Comparison of ENCODE assay signal across 8 mouse cellular contexts in the genomic region with DNA sequence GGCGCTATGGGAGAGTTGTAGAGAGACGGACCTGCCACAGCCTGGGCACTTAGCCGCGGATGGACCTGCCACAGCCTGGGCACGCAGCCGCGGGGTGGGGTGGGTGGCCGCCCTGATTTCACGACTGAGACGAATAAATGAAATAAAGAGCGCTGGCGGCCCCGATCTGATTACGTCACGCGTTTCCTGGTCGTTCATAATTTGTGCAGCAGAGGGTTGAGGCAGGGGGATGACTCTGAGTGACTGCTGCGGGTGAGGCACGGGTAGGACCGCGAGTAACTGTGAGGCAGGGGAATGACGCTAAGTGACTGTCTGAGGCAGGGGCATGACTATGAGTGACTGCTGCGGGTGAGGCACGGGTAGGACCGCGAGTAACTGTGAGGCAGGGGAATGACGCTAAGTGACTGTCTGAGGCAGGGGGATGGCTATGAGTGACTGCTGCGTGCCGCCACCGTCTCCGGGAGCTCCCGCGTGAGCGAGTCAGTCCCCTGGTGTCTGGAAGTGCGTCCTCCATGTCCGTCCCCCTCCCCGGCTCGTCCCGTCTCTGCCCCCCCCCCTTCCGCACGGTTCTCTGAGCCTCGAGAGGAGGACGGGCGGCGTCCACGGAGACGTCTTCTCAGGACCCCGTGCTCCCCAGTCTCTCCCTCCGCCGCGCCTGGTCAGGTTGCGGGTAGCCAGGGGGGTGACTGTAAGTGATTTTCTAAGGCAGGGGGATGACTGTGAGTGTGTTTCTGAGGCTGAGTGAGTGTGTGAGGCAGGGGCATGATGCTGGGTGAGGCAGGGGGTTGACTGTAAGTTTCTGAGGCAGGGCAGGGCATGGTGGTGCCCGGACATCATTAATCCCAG. TPM values are rescaled to one million over a fixed set of nuclear protein-coding genes. Genes with fewer than 3 reads are reported as not detected.
DNase-seq lines count a peak whose midpoint lies in the region; ATAC-seq and TF ChIP-seq lines count a peak whose summit lies in the region.

No protein-coding gene starts in this region.

- peak; percentile 33; the same call in 1 of the 2 replicates for TF ChIP-seq POLR2A in bone marrow, adult 2 months (IDR thresholded peaks at IDR 0.05; ENCODE audit: borderline replicate concordance, control insufficient read depth, low read depth, low read length)
- no peak for TF ChIP-seq POLR2A in limb, embryonic 14.5 days (IDR thresholded peaks at IDR 0.05; ENCODE audit: borderline replicate concordance, extremely low read depth, insufficient read depth, insufficient read length)
- no peak for TF ChIP-seq POLR2A in testis, adult 2 months (IDR thresholded peaks at IDR 0.05; ENCODE audit: control insufficient read depth, low read depth, low read length)

- H3K4me1 ChIP-seq in bone marrow, adult 2 months (ENCODE audit: control insufficient read depth, insufficient read depth, low read length) = peaks cover 8% of the 10 kb centered on the region; the same call in 1 of the 2 replicates
- peaks cover 10% of the 10 kb centered on the region for H3K4me1 ChIP-seq in hindbrain, embryonic 13.5 days (replicated peaks)
- no peaks in the 10 kb centered on the region for H3K4me1 ChIP-seq in limb, embryonic 14.5 days (ENCODE audit: control insufficient read depth, insufficient read depth, low read length)
- peaks cover 2% of the 10 kb centered on the region; the same call in 1 of the 2 replicates for H3K4me1 ChIP-seq in midbrain, embryonic 16.5 days (ENCODE audit: control insufficient read depth, insufficient read depth, low read length)
- H3K4me1 ChIP-seq in testis, adult 2 months (ENCODE audit: control insufficient read depth, insufficient read depth, low read length) = peaks cover 23% of the 10 kb centered on the region

- WGBS in bone marrow, adult 2 months = 1% methylated on average over 50 of the region's 53 CpGs
- WGBS in hindbrain, embryonic 13.5 days = under 1% methylated on average over 44 of the region's 53 CpGs
- WGBS in limb, embryonic 14.5 days = under 1% methylated on average over 40 of the region's 53 CpGs
- under 1% methylated on average over 48 of the region's 53 CpGs for WGBS in midbrain, embryonic 16.5 days

- DNase-seq in layer of hippocampus, postnatal 10 days (ENCODE audit: low spot score in 2 of 2) = peak; percentile 52 to 60
- no peak for DNase-seq in layer of hippocampus, postnatal 36 days
- DNase-seq in limb, embryonic 14.5 days (ENCODE audit: low spot score) = peak; percentile 31

- no peak for TF ChIP-seq CTCF in bone marrow, adult 2 months (IDR thresholded peaks at IDR 0.05; ENCODE audit: control insufficient read depth, insufficient read depth, low read length)
- no peak for TF ChIP-seq CTCF in testis, adult 2 months (IDR thresholded peaks at IDR 0.05; ENCODE audit: control insufficient read depth, insufficient read depth, insufficient replicate concordance, low read depth, low read length)

- no peaks in the 10 kb centered on the region for H3K9me3 ChIP-seq in hindbrain, embryonic 13.5 days
- no peaks in the 10 kb centered on the region for H3K9me3 ChIP-seq in limb, embryonic 14.5 days (ENCODE audit: control insufficient read depth, low read length)
- H3K9me3 ChIP-seq in midbrain, embryonic 16.5 days (replicated peaks; ENCODE audit: control insufficient read depth, low read length, poor library complexity, severe bottlenecking) = no peaks in the 10 kb centered on the region

- H3K27me3 ChIP-seq in hindbrain, embryonic 13.5 days = no peaks in the 10 kb centered on the region
- peaks cover 11% of the 10 kb centered on the region for H3K27me3 ChIP-seq in limb, embryonic 14.5 days (ENCODE audit: control insufficient read depth, insufficient read depth, low read length)
- no peaks in the 10 kb centered on the region for H3K27me3 ChIP-seq in midbrain, embryonic 16.5 days (ENCODE audit: control insufficient read depth, insufficient read depth, low read depth, low read length)
- no peaks in the 10 kb centered on the region for H3K27me3 ChIP-seq in testis, adult 2 months (ENCODE audit: control insufficient read depth, insufficient read depth, low read length)

- ATAC-seq in erythroid progenitor cell, adult 5-6 weeks (replicated peaks; ENCODE audit: low FRiP score, poor library complexity, severe bottlenecking) = peak; percentile 40; the same call in 1 of the 2 replicates
- peak; percentile 12 for ATAC-seq in hindbrain, embryonic 13.5 days (ENCODE audit: low FRiP score)
- no peak for ATAC-seq in limb, embryonic 14.5 days (ENCODE audit: low FRiP score, low read depth)
- ATAC-seq in midbrain, embryonic 16.5 days = peak; percentile 11

- no peaks in the 10 kb centered on the region for H3K36me3 ChIP-seq in hindbrain, embryonic 13.5 days
- no peaks in the 10 kb centered on the region for H3K36me3 ChIP-seq in limb, embryonic 14.5 days (ENCODE audit: control insufficient read depth, insufficient read depth, low read length)
- H3K36me3 ChIP-seq in midbrain, embryonic 16.5 days (ENCODE audit: control insufficient read depth, insufficient read depth, low read length) = no peaks in the 10 kb centered on the region
- H3K36me3 ChIP-seq in testis, adult 2 months (ENCODE audit: control insufficient read depth, insufficient read depth, low read length) = no peaks in the 10 kb centered on the region

- peak overlapping the region; percentile 74 for H3K27ac ChIP-seq in bone marrow, adult 2 months (ENCODE audit: control insufficient read depth, insufficient read depth, low read depth, low read length, poor library complexity)
- peak overlapping the region; percentile 98 for H3K27ac ChIP-seq in hindbrain, embryonic 13.5 days
- H3K27ac ChIP-seq in limb, embryonic 14.5 days (replicated peaks; ENCODE audit: low read depth, low read length) = no peak overlapping the region
- peak overlapping the region; percentile 98 for H3K27ac ChIP-seq in midbrain, embryonic 16.5 days (ENCODE audit: low read length)
- H3K27ac ChIP-seq in testis, adult 2 months (ENCODE audit: control insufficient read depth, insufficient read depth, low read depth, low read length) = peak overlapping the region; percentile 97

- H3K4me2 ChIP-seq in hindbrain, embryonic 13.5 days = peak overlapping the region; percentile 69
- peak overlapping the region; percentile 73 for H3K4me2 ChIP-seq in limb, embryonic 14.5 days (replicated peaks; ENCODE audit: low read depth, low read length, severe bottlenecking)
- peak overlapping the region; percentile 79 for H3K4me2 ChIP-seq in midbrain, embryonic 16.5 days (ENCODE audit: low read length)

- H3K4me3 ChIP-seq in bone marrow, adult 2 months (replicated peaks; ENCODE audit: control insufficient read depth, low read depth, low read length) = peak overlapping the region; percentile 66
- H3K4me3 ChIP-seq in hindbrain, embryonic 13.5 days = peak overlapping the region; percentile 58
- H3K4me3 ChIP-seq in limb, embryonic 14.5 days (replicated peaks; ENCODE audit: low read length) = peak overlapping the region; percentile 35
- peak overlapping the region; percentile 64 for H3K4me3 ChIP-seq in midbrain, embryonic 16.5 days (ENCODE audit: low read depth, low read length)
- H3K4me3 ChIP-seq in testis, adult 2 months (ENCODE audit: control insufficient read depth, low read depth, low read length) = peak overlapping the region; percentile 95

- H3K9ac ChIP-seq in hindbrain, embryonic 13.5 days = peak overlapping the region; percentile 68
- H3K9ac ChIP-seq in limb, embryonic 14.5 days (ENCODE audit: low read depth, low read length, severe bottlenecking) = peak overlapping the region; percentile 12; the same call in 1 of the 2 replicates
- H3K9ac ChIP-seq in midbrain, embryonic 16.5 days (ENCODE audit: low read depth, low read length) = peak overlapping the region; percentile 68

RNA-seq across cellular contexts. Expression of a gene that starts 45.1 kb away (rescaled TPM):
- under 1 TPM; 0.65 to 0.85 TPM for total RNA-seq in layer of hippocampus, postnatal 10 days (2021)
- total RNA-seq in layer of hippocampus, postnatal 36 days (2021) = under 1 TPM; 0.18 to 0.22 TPM
- polyA plus RNA-seq in bone marrow, adult 2 months (2011; ENCODE audit: insufficient read depth, insufficient read length, low replicate concordance, missing spikeins) = 4.8 and 12.0 TPM in 2 replicates
- 7.1 and 24.9 TPM in 2 replicates for total RNA-seq in erythroid progenitor cell, adult 5-6 weeks (2015; ENCODE audit: low replicate concordance)
- 2.6 and 9.9 TPM in 2 replicates for total RNA-seq in erythroid progenitor cell, adult 5-6 weeks (2017; ENCODE audit: low replicate concordance)
- 1.2 TPM in 2 replicates for polyA plus RNA-seq in hindbrain, embryonic 13.5 days (2015; fragmentation: Nextera tagmentation; extraction: Ambion mirVana)
- polyA plus RNA-seq in limb, embryonic 14.5 days (2012; rRNA removed) = 3.2 and 3.8 TPM in 2 replicates
- polyA plus RNA-seq in limb, embryonic 14.5 days (2014; fragmentation: Nextera tagmentation; extraction: Ambion mirVana) = 3.4 and 4.5 TPM in 2 replicates
- polyA plus RNA-seq in midbrain, embryonic 16.5 days (2015; fragmentation: Nextera tagmentation; extraction: Ambion mirVana) = 0.53 and 0.73 TPM in 2 replicates
- polyA plus RNA-seq in testis, adult 2 months (2012; rRNA removed) = 0.06 and 0.16 TPM in 2 replicates

RNA-seq across cellular contexts. Expression of a gene that starts 54.8 kb away (rescaled TPM):
- total RNA-seq in layer of hippocampus, postnatal 10 days (2021) = not detected
- total RNA-seq in layer of hippocampus, postnatal 36 days (2021) = not detected
- not detected in 2 replicates for polyA plus RNA-seq in bone marrow, adult 2 months (2011; ENCODE audit: insufficient read depth, insufficient read length, low replicate concordance, missing spikeins)
- total RNA-seq in erythroid progenitor cell, adult 5-6 weeks (2015; ENCODE audit: low replicate concordance) = 6.7 TPM in 1 of 2 replicates, not detected in the other
- total RNA-seq in erythroid progenitor cell, adult 5-6 weeks (2017; ENCODE audit: low replicate concordance) = 1.0 TPM in 1 of 2 replicates, not detected in the other
- not detected in 2 replicates for polyA plus RNA-seq in hindbrain, embryonic 13.5 days (2015; fragmentation: Nextera tagmentation; extraction: Ambion mirVana)
- 0.10 TPM in 1 of 2 replicates, not detected in the other for polyA plus RNA-seq in limb, embryonic 14.5 days (2012; rRNA removed)
- polyA plus RNA-seq in limb, embryonic 14.5 days (2014; fragmentation: Nextera tagmentation; extraction: Ambion mirVana) = not detected in 2 replicates
- polyA plus RNA-seq in midbrain, embryonic 16.5 days (2015; fragmentation: Nextera tagmentation; extraction: Ambion mirVana) = not detected in 2 replicates
- not detected in 2 replicates for polyA plus RNA-seq in testis, adult 2 months (2012; rRNA removed)

Comparison
In these comparisons a context has a peak if more than half of its experiments do, and no peak if none do; other contexts are left out.
1. DNase-seq: peak in layer of hippocampus, postnatal 10 days (2 of 2) and limb, embryonic 14.5 days (single experiment); none in layer of hippocampus, postnatal 36 days (0 of 2).
2. H3K4me3 ChIP-seq: peak in every context shown above with its lines; median percentile 95 in testis, adult 2 months; 66 in bone marrow, adult 2 months; 64 in midbrain, embryonic 16.5 days; 58 in hindbrain, embryonic 13.5 days; 35 in limb, embryonic 14.5 days.
3. H3K9ac ChIP-seq: peak in every context shown above with its lines; median percentile 68 in hindbrain, embryonic 13.5 days; 68 in midbrain, embryonic 16.5 days; 12 in limb, embryonic 14.5 days.
4. Peak in every context shown above with its lines, with median percentiles within 50 percentile points of each other: H3K4me2 ChIP-seq.